Mouse (Mus musculus) lung, adult 18-20 months (tissue): Measurements from ENCODE around the gene Smarcc2.
A peak's percentile ranks its signal among the peaks of the same experiment; 100 is the strongest.
"Not testable (repeated sequence)": the region's sequence is repeated elsewhere in the genome, so short reads cannot be mapped to it uniquely, and the experiment has no call there.

ENCODE experiments used
- DNase-seq, 2 experiments: peaks; one replicate each; pipeline ENCODE4 v3.0.0; 2022; ENCODE audit warnings: mixed read lengths in 2 of 2

Smarcc2 gene

DNA sequence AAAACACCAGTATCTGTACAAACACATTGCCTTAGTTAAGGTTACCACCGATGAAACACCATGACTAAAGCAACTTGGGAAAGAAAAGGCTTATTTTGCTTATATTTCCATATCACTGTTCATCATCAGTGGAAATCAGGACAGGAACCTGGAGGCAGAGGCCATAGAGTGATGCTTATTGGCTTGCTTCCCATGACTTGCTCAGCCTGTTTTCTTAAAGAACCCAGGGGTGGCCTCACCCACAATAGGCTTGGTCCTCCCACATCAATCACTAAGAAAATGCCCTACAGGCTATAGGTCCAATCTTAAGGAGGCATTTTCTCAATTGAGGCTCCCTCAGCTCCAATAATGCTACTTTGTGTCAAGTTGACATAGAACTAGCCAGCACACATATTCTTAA lies 16.3 kb upstream of the Smarcc2 start:
- no peak for DNase-seq

DNA sequence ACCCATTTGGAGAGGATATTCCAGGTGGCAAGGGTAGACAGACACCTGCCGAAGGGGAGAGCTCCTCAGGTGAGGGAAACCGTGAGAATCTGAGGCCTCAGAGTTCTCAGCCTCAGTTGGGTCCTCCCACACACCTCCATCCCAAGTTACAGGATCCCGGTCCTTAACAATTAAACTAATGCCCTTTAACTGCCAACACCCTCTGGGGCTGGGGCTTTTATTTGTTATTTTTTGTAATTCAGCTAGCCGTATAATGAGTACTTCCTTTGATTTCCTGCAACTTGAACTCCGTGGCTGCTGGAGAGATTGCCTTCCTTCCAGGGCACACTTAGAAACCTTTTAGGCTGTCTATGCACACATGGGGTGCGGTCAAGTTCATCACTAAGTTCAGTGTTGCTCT lies 14.7 kb upstream of the Smarcc2 start:
- DNase-seq = no peak

DNA sequence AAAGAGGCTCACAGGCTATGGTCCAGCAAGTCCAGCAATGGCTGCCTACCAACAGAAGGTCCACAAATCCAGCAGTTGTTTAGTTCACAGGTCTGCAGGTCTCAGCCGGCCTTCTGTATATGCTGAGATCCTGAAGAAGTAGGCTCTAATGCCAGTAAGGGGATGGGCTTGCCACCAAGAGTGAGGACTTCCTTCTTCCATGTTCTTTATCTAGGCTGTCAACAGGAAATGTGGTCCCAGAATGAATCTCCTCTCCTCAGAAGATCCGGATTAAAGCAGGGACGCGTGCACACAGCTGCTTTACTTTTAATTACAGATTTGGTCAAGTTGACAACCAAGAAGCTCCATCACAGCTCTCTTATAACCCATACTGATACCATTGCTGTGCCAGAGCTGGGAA lies 13.6 kb upstream of the Smarcc2 start:
- DNase-seq = no peak

DNA sequence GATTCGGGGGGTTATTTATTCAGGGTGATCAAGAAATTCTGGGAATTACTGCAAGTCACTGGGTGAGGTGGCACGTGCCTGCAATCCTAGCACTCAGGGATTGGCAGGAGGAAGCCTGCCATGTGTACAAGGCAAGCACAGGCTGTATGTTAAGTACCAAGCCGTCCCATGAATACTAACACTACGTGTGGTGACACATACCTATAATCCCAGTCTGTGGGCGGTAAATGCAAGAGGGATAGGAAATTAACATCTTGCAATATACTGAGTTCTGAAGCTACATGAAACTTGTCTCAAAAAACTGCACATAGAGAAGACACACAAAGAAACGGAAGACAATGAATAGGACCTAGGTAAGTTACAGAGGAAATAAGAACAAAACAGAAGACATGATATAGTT lies 8.0 kb upstream of the Smarcc2 start:
- no peak for DNase-seq

DNA sequence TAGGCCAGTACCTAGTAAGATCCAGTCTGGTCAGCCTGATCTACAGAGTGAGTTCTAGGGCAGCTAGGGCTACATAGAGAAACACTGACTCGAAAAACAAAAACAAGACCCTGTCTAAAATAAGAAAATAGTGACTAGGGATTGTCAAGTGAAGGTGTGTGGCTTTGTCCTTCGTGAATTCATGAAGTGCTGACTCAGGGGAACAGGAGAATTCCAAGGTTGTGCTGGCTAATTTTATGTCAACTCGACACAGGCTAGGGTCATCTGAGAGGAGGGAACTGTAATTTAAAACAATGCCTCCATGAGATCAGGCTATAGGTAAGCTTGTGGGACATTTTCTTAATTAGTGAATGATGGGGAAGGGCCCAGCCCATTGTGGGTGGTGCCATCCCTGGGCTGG lies 4.6 kb upstream of the Smarcc2 start:
- no peak for DNase-seq

DNA sequence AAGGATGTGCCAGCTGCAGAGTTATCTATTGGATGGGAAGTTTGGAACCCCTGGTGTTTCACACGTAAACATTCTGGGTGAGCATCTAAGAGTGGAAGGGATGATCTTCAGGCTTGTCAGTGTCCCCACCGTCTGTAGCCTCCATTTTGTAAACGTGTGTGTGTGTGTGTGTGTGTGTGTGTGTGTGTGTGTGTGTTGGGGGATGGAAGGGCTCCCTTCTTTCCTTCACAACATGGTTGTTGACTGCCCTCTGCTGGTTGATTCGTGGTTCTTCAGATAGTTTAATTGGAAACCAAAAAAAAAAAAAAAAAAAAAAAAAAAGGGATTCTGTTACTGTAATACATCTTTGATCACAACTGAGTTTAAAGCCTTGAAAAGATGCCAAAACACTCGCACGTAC lies 3.8 kb upstream of the Smarcc2 start:
- DNase-seq = peak; percentile 44 to 75

DNA sequence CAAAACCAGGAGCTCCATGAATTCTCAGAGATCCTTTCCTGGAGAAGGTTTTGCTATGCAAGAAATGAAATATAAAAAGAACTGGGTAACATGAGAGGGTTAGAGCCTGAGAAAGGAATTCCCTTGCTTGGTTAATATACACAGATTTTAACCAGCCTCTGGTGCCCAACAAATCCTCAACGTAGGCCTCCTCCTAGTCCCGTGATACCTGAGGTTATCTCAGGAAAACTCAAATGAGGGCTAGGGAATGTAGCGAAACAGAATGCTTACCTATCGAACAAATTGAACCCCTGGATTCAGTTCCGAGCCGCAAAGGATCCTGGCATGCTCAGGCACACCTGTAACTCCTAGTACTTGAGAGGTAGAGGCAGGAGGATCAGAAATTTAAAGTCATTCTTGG lies 1.4 kb upstream of the Smarcc2 start:
- no peak for DNase-seq

DNA sequence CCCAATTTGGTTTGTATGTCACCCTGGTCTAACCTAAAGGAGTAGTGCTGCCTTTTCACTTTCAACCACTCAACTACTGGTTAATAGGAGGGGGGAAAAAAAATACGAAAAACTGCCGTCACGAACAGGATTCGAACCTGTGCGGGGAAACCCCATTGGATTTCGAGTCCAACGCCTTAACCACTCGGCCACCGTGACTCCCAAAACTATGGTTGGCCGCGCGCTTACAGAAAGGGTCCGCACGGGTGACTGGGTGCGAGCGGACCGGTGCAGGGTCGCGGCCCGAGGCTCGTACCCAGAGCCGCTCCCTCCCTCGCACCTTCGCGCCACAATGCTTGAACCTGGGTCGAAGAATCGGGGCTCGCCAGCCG lies 715 bp upstream of the Smarcc2 start:
- peak; percentile 85 to 89 for DNase-seq

DNA sequence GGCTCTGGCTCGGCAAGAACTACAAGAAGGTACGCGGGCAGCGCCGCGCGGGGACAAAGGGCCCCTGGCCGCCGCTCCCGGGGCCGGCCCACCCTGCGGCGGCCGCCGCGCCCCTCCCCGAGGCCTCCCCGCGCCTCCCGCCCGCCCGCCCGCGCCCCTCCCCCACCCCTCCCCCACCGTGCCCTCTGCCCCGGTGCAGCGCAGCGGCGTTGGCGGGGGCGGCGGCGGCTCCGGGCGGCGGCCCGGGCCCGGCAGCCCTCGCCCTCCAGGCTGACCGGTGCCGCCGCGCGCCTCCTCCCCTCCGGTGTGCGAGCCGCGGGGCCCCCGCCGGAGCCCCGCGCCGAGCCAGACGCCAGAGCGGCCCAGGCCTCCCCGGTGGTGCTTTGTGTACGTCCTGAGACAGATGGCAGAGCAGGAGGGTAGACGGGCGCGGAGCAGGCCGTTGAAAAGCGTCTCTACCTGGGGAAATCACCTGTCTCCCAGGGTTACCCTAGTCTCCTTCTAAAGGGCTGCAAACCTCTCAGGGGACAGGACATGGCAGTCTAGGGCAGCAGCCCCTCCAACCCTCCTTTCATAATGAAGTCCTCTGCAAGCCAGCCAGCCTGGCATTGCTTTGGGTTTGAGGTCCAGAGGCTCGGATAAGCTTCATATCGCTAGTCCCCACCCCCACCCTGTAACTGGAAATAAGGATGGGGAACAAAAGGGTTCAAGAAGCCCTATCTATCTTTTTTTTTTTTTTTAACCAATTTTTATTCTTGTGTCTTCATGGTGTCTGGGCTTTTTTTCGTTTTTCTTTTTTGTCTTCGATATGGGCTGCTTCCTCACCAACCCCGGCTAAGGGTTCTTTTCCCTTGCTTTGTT lies 591 bp downstream of the Smarcc2 start:
- peak; percentile 26 to 38 for DNase-seq

DNA sequence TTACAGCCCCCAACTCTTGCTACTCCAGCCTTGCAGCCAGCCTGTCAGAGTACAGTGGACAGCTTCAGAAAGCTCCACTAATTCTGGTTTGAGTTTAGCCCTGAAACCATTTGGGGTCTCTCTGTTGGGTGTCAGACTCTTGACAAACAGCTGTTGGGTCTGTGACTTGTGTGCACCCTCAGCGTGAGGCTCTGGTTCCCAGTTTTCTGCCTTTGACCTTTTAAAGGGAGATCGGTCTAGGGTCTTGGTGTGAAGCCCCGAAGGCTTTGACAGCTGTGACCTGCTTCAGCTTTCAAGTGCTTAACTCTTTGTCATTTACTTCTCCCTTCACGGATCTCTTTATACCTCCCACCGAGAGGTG lies 1.2 kb downstream of the Smarcc2 start:
- DNase-seq = no peak

DNA sequence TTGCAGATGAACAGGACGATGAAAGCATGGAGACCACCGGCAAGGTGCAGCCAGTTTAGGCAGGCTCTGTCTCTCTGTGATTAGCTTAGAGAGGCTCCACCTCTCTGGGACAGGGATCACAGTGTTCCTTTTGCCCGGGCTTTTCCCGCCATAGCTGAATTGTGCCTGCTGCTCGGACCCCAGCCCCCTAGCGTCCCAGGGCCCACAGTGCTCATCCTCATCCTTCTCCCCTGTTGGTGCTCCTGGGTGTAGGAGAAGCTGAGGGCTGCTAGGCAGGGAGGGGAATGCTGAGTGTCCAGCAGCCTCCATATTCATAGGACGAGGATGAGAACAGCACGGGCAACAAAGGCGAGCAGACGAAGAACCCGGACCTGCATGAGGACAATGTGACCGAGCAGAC lies 15.3 kb downstream of the Smarcc2 start:
- DNase-seq = no peak

DNA sequence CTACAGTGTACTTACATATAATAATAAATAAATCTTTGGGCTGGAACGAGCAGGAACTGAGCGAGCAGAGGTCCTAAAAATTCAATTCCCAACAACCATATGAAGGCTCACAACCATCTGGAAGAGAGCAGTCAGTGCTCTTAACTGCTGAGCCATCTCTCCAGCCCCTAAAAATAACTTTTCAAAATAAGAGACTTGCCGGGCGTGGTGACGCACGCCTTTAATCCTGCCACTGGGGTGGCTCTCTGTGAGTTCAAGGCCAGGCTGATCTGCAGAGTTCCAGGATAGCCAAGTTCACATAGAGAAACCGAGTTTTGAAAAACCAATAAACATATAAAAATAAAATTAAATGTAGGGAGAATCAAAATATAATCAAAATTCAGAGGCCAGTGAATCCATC lies 27.3 kb downstream of the Smarcc2 start:
- DNase-seq = no peak

DNA sequence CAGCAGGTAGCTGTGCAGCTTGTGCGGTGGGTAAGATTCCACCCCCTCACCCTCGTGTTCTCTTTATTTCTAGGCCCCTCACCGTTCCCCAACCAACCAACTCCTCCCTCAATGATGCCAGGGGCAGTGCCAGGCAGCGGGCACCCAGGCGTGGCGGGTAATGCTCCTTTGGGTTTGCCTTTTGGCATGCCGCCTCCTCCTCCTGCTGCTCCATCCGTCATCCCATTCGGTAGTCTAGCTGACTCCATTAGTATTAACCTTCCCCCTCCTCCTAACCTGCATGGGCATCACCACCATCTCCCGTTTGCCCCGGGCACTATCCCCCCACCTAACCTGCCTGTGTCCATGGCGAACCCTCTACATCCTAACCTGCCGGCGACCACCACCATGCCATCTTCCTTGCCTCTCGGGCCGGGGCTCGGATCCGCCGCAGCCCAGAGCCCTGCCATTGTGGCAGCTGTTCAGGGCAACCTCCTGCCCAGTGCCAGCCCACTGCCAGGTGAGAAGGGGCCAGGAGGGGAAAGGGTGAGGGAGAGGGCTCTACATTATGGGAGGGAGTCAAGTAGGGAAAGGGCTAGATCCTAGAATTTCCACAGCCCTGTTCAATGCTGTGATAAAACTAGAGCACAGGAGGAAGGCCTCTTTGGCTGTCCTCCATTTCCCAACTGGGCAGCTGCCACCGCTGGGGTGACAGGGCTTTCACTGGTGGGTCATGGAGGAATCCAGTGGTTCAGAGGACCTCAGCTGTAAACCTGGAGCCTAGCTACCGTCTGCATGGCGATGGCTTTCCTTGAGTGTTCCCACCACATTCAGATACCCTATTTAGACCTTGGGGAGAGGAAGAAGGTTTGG lies 29.0 kb downstream of the Smarcc2 start:
- no peak for DNase-seq

DNA sequence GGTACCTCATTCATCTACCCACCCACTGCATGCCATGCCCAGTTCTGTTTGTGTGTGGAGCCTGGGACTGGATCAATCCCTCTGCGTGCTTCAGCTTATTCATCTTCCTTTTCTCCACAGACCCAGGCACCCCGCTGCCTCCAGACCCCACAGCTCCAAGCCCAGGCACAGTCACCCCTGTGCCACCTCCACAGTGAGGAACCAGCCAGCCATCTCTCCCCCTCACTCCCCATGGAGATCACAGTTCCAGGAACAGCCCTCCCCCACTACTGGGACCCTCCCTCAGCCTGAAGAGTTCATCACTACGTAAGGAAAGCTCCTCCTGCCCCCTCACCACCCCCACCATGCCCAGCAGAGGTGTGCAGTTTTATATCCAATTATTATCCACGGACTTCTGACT lies 29.7 kb downstream of the Smarcc2 start:
- DNase-seq = no peak

DNA sequence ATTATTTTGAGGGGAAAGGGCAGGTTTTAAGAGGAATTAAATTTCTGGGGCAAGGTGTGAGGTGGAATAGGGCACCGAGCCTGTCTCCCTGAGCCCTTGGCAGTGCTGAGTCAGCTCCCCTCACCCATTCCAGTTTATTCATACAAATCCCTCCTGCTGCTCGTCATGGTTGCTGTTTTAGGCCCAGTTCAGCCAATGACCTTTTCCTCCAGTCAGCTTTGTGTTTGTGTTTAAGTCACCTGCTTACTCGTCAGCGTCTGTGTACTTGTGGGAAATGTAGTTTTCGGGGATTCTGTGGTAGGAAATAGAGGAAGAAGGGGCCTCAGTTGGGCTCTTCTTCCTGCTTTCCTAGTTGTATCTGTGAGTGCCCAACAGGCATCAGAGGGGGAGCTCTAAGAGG lies 30.3 kb downstream of the Smarcc2 start:
- DNase-seq = no peak

DNA sequence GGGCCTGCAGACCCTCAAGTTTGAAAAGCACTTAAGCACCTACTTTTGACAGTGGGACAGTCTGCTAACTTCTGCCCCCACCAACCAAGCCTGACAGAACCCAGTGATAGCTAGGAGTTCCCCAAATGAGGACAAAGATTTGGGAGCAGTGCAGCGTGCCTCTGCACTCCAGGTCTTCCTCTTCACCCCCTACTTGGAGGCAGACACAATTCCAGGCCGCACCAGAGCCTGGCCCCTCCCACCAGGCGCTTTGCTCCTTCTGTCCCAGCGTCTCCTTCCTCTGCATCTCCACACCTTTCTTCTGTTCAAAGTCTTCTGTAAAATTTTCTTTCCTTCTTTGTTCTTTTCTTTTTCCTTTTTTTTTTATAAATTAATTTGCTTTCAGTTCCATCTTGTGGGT lies 30.7 kb downstream of the Smarcc2 start:
- no peak for DNase-seq

DNA sequence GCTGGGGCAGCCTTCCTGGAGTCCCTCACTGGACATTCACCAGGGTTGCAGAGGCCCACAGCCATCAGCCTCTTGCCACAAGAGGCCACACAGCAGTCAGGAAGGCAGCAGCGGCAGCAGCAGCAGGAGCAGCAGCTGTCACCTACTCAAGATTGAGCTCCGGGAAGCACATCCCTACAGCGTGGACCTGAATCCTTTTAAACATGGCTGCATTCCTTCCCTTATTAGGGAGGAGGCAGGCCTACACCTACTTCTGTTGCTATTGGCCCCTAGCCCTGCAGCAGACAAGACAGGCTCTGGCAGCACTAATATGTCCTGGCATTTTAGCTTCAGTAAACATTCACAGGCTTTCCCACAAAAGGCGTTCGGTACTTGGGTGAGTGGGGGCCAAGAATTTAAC lies 31.2 kb downstream of the Smarcc2 start:
- no peak for DNase-seq

DNA sequence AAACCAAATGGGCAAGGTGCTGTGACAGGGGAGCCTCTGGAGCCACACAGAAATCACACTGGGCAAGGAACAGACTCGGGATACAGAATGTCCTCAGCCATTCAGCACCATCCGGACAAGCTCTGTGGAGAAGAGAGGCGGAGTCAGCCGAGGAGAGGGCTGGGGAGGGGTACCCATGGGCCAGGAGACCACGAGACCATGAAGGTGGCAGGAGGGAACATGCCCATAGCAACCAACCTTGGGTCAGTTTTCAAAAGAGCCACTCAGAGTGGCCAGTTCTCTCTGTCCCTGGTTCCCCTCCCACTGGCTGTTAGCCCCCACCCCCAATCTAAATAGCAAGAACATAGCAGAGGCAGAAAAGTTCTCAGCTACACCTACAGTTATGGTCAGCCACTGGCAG lies 31.9 kb downstream of the Smarcc2 start:
- DNase-seq = no peak

DNA sequence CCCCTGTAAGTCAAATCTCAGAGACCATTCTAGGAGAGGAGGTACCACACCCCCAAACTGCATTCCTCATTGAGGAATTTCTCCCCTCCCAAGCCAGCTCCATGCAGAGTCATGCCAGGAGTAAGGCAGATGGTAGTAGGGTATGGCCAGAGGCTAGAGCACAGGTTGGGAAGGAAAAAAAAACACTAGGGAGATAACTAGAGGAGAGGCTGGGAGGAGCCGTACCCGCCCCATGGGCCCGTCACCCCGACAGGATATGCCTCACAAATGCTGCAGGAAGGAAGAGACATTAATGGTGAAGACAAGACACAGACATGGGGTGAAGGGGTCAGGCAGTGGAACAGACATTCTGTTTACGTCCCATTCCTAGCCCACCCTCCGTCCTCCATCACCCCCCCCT lies 32.4 kb downstream of the Smarcc2 start:
- DNase-seq = peak in 1 of 2 experiments; percentile 54

DNA sequence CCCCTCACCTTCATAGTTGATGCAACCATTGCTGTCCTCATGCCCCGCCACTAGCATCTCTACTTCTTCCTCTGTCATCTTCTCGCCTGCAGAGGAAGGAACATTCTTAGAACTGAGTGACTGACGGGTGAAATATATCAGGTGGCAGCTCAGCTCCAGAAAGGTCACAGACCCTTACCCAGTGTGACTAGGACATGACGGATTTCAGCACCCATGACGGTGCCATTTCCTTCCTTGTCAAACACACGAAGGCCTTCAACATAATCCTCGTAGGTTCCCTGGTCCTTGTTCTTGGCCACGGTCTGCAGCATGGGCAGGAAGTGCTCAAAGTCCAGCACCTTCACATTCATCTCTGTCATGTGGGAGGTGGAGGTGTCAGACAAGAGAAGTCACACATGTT lies 33.0 kb downstream of the Smarcc2 start:
- DNase-seq = not testable (repeated sequence)

DNA sequence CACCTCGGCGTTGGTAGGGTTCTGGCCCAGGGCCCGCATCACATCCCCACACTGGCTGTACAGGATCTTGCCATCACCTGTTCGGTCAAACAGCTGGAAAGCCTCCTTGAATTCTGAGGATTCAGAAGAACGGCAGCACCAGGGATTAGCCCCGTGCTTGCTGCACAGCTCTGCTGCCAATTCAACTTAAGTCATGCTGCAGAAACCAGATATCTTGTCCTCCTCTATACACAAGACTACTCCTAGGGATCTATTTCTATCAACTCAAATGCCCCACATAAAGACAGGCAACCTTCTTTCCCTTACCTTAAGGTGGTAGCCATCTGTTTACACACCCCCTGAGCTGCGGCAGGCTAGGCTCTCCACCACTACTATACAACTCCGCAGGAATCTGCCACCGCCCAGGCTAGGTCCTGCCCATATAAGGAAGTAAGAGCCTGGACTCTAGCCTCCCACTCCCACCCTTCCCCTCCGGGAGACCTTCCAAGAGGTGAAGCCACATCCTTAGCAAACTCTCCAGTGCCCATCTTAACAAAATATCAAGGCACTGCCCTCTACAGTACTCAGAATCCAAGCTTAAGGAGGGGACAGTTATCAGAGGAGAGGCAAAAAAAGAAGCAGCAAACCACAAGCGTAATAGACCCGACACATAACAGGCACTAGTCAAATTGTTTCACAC lies 33.7 kb downstream of the Smarcc2 start:
- peak; percentile 89 to 91 for DNase-seq

DNA sequence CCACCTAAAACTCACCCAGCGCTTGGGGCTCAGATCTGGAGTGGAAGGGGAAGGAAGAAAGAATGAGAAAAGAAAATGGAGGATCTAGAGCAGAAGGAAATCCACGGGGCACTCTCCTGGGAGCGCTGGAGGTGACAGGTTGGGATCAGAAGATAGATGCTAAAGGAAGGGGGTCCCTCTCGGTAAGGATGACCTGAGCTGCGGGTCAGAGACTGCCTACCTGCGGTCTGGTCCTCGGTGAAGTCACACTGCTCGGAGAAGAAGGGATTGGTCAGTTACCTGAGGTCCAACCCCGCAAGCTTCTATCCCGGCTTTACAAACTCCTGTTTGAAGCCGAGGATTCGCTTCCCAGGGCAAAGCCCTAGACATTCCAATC lies 34.3 kb downstream of the Smarcc2 start:
- DNase-seq = no peak
